Mouse (Mus musculus) bone marrow, adult 2 months (tissue): ENCODE results near the gene Grb10.

ENCODE experiments used
- CTCF ChIP-seq: fragments of 200-500 bp; IDR thresholded peaks from 2 replicates; pipeline ENCODE4 v1.5.1; 2011; ENCODE audit warnings: low read length, control low read depth; ENCODE audit not compliant: control insufficient read depth, insufficient read depth
- POLR2A ChIP-seq: fragments of 200-500 bp; IDR thresholded peaks from 2 replicates; pipeline ENCODE4 v1.6.1; 2011; ENCODE audit warnings: low read depth, mild to moderate bottlenecking, control low read depth, low read length, borderline replicate concordance; ENCODE audit not compliant: control insufficient read depth

- TF ChIP-seq CTCF (no peak), POLR2A (no peak)
Measured at GRCm38 (mm10) chr11:11995371-11995770, 43.1 kb downstream of the Grb10 start.
